Mouse (Mus musculus) olfactory bulb, adult 2 months (tissue): ENCODE results near the gene Lrmda.

Experiments
- CTCF ChIP-seq: fragments of 200-500 bp; IDR thresholded peaks from 2 replicates; pipeline ENCODE4 v1.5.1; 2012; ENCODE audit warnings: low read depth, mild to moderate bottlenecking, low read length, moderate library complexity; ENCODE audit not compliant: insufficient read depth
- POLR2A ChIP-seq: fragments of 200-500 bp; IDR thresholded peaks from 2 replicates; pipeline ENCODE4 v1.6.1; 2012; ENCODE audit warnings: mild to moderate bottlenecking, low read depth, low read length, moderate library complexity; ENCODE audit not compliant: insufficient read depth

DNA sequence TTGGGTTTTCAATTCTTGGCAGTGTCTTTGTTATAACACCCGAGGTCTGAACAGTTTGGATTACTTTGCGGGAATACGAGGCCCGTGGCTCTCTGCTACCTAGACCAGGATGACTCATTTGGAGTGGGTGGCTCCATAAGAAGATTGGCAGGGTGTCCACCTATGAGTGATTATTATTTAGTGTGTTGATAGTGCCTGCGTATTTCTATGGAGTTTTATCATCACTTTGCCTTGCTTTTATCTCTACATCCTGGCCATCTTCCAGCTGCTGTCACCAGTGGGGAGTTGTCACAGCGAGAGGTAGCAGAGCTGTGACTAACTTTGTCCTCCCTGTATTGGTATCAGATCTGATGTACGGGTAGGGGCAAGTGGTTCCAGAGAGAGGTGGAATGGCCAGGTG lies 393.7 kb downstream of the Lrmda start:
- no peak for TF ChIP-seq POLR2A
- no peak for TF ChIP-seq CTCF
